Mouse (Mus musculus) layer of hippocampus, adult 2 months (tissue): ENCODE data around the gene Zfp729b. TPM values are rescaled to one million over a fixed set of nuclear protein-coding genes. Genes with fewer than 3 reads are reported as not detected.

ENCODE experiments used
- DNase-seq, 2 experiments: peaks; one replicate each; pipeline ENCODE4 v3.0.0; 2022; ENCODE audit warnings: low spot score in 2 of 2
- H3K27ac ChIP-seq: fragments of 200-600 bp; 2 replicates; pipeline ENCODE4 v1.8.1; 2022
- H3K4me3 ChIP-seq: fragments of 200-600 bp; 2 replicates; pipeline ENCODE4 v1.8.1; 2022; ENCODE audit warnings: mild to moderate bottlenecking
- CTCF ChIP-seq: fragments of 200-600 bp; conservative IDR thresholded peaks from 2 replicates; pipeline ENCODE4 v1.8.1; 2022; ENCODE audit warnings: antibody characterized with exemption, mild to moderate bottlenecking, moderate library complexity
- long read RNA-seq, 2 experiments: library from polyadenylated mRNA; stranded (forward); transcript quantifications; one replicate each; pipeline ENCODE4 v2.0.0; 2021; ENCODE audit warnings: borderline mapping rate in 2 of 2
- total RNA-seq, 2 experiments: library from RNA; stranded (reverse); gene quantifications; 2 replicates each; pipeline ENCODE4 v1.2.3; 2021

Gene Zfp729b
- total RNA-seq, result 10 to 100 TPM in 1 of 2 experiments, 1 to 10 TPM in 1; 9.1 to 10.2 TPM
- long read RNA-seq, experiment 1, full-length matches to known transcripts, result 1 of 4 reads
- long read RNA-seq, experiment 1, partial matches to known transcripts, result 0 of 4 reads
- long read RNA-seq, experiment 1, other reads (novel, unspliced or antisense), result 3 of 4 reads
- long read RNA-seq, experiment 2, full-length matches to known transcripts, result 2 of 8 reads
- long read RNA-seq, experiment 2, partial matches to known transcripts, result 0 of 8 reads
- long read RNA-seq, experiment 2, other reads (novel, unspliced or antisense), result 6 of 8 reads

DNA sequence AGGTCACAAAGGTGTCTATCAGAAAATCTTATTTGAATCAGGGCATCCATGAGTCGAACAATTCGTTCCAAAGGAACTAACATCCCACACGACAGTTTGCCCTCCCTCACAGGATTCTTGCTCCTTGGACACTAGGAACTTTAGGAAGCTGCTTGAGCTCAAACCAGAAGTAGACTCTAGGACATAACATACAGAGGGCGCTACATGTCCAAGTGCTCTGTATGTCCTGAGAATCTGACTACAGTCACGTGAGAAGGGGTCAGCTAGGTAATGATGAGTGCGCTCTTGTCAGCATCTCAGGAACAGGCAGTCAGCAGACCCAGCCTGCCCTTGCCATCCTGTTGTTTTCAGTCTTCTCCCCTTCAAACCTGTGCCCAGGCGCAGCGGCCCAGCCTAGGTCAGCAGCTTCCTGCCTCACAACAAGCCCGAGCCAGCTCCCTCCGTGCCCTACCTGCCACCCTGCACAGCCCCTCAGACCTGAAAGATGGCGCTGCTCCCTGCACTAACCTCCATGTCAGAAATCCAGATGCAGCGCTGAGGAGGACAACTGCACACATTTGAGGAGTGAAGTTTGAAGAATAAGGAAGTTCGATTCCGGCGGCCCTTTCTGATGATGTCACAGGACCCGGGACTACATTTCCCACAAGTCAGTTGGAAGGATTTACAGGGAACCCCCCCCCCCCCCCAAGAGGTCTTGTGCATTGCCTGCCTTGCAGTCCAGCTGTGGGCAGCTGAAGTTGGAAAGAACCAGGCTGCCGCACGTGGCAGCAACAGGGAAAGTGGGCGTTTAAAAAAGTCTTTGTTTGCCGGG lies at the start of gene Zfp729b:
Gene Zfp729b, minus strand, starts transcription at position 642 of the 811 bp plus-strand sequence.
- Histone ChIP-seq H3K27ac (peak within 1 kb of the TSS; percentile 81), H3K4me3 (peak within 1 kb of the TSS; percentile 72)
- peak; percentile 50 for TF ChIP-seq CTCF
- peak; percentile 89 to 91 for DNase-seq

DNA sequence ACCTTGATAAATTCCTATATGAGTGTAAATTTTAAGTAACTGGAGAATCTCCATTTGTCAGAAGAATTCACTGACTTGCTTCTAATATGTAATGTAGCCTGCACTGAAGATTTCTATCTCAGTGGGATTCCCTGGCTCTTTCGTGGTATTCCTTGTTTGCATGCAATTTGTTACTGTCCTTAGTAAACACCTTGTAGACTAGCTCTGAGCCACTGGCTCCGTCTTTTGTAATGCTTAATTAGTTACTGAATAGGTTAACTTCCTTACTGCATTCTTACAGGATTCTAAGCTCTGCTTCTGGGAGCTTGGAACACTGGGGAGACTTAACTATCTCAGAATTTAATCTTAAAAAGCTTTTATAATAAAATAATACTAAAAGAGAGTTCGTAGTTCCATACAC lies 43.0 kb upstream of the Zfp729b start:
- no peak for TF ChIP-seq CTCF
- H3K4me3 ChIP-seq, result no peak overlapping the region
- no peak for DNase-seq
- no peak overlapping the region for H3K27ac ChIP-seq

DNA sequence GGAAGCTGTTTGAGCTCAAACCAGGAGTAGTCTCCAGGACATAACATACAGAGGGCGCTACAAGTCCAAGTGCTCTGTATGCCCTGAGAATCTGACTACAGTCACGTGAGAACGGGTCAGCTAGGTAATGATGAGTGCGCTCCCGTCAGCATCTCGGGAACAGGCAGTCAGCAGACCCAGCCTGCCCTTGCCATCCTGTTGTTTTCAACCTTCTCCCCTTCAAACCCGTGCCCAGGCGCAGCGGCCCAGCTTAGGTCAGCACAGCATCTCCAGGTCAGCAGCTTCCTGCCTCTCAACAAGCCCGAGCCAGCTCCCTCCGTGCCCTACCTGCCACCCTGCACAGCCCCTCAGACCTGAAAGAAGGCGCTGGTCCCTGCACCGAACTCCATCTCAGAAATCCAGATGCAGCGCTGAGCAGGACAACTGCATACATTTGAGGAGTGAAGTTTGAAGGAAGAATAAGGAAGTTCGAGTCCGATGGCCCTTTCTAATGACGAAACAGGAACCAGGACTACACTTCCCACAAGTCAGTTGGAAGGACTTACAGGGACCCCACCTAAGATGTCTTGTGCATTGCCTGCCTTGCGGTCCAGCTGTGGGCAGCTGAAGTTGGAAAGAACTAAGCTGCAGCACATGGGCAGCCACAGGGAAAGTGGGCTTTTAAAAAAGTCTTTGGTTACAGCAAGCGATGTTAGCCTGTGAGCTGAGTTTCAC lies 27.9 kb upstream of the Zfp729b start, which contains the start of the genes Gm49345 and Zfp729a:
Gene Gm49345, minus strand, starts transcription at position 476 of the 714 bp plus-strand sequence.
Gene Zfp729a, minus strand, starts transcription at position 498 of the 714 bp plus-strand sequence.
- H3K27ac ChIP-seq, result peak within 1 kb of the TSS; percentile 73
- peak; percentile 80 to 91 for DNase-seq
- peak within 1 kb of the TSS; percentile 78 for H3K4me3 ChIP-seq
- TF ChIP-seq CTCF, result peak; percentile 55

DNA sequence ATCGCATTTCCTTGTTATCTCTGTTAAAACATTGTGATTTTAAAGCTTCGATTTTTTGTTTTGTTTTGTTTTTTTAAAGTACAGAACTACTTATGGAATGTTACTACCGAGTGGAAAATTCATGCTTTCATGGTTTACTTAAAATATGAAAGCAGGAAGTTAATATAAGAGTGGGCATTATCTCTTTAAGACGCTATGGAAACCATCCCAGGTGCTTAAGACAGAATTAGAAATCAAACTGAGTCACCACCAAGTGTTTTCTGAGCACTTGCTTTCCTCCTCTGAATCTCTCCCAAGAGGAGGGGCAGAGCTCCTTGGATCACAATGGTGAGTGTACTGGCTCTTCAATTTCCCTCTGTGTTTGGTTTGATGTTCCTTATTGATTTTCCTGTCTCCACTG lies 601 bp upstream of the Zfp729b start:
- Histone ChIP-seq H3K27ac (no peak overlapping the region), H3K4me3 (peak overlapping the region; percentile 72; the same call in 1 of the 2 replicates)
- TF ChIP-seq CTCF, result no peak
- DNase-seq, result no peak

DNA sequence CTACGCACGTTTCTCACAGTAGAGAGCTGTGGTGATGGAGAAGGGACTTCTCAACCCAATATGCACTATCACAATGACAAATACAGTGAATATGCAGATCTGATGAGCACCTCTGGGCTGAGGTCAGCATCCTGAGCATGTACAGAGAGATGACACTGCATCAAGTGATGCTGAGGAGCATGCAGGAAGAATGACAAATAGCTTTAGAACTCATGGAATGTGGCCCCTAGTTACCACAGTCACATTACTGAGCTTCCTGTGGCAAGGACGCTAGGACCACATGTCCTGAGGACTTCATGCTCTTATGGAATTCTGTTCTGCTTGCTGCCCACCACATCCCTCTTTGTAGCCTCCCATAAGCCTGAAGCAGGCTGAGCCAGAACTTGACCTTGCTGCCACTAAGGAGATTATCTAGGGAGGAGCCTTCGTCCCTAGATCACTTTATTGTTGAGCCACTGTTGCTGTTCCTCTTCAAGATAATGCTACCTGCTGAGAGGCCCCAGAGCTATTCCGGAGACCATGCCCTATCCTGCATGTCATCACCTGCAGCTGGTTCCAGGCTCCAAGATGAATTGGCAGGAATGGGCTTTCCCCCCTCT lies 36.8 kb downstream of the Zfp729b start:
- no peak for DNase-seq
- no peak for TF ChIP-seq CTCF
- Histone ChIP-seq H3K4me3 (no peak overlapping the region), H3K27ac (no peak overlapping the region)

DNA sequence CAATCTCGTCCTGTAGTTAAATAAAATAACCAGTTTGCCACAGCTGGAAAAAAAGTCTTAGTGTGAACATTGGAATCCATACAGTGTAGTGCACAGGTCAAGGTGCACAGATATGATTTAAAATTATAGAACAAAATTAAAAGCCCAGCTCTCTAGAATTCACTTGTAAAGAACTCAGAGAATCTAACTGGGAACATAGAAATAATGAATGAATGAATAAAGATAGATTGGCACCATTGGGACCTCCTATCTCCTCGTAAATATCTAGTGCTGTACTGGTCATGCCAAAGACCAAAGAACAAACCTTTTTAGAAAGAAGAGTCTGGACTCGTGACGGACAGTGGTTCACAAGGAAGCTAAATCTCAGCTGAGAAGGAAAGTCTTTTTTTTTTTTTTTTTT lies 55.8 kb downstream of the Zfp729b start, which contains the start of gene Zfp748:
Gene Zfp748, minus strand, starts transcription at position 101 of the 400 bp plus-strand sequence.
- TF ChIP-seq CTCF, result no peak
- Histone ChIP-seq H3K4me3 (peak within 1 kb of the TSS; percentile 99), H3K27ac (peak within 1 kb of the TSS; percentile 94)
- DNase-seq, result no peak

DNA sequence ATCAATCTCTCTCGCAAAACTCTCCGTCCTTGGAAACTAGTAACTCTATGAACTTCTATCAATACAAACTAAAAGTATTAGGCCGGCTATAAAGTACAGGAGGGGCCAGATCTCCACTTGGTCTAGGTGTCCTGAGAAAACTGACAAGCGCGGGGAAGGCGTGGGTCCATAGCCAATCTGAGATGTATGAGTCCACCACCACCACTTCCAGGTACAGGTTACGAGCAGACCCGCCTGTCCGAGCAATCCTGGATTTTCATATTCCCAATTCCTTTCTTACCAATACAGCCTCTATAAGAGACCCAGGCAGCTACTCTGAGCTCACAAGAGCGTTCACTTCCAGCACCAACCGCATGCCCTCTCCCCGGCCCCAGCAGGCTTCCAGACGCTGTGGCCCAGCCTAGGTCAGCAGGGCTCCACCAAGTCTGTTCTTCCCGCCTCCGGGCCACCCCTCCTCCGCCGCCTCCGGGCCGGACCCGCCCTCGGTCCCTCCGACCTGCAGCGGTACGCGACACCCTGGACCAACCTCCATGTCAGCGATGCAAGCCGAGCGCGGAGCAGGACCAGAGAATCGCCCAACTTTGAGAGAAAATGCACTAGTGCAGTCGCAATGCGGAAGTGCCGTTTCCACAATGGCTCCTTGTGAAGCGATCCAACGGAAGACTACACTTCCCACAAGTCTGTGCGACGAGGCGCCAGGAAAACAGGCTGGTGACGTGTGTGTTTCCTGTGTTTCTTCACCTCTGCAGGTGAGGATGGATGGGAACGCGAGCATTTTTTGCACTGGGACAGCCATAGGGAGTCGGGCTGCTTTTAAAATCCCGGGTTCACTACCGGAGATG lies 56.8 kb downstream of the Zfp729b start:
- no peak; the same call in 1 of the 2 replicates for TF ChIP-seq CTCF
- peak; percentile 83 to 93 for DNase-seq
- H3K4me3 ChIP-seq, result peak overlapping the region; percentile 99
- H3K27ac ChIP-seq, result peak overlapping the region; percentile 94

DNA sequence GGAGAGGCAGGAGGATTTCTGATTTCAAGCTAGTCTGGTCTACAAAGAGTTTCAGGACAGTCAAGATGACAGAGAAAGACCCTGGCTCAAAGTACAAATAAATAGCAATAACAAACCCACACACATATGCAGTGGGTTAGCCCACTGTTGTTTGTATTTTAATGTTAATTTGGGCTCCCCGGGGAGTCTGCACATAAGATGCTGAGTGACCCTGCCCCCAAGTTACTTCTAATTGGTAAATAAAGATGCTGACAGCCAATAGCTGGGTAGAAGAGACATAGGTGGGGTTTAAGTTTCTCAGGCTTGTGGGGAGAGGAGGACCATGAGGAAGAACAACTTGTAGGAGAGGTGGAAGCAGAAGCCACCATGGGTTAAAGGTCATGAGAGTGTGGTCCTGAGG lies 63.6 kb downstream of the Zfp729b start:
- no peak overlapping the region for H3K4me3 ChIP-seq
- no peak for DNase-seq
- H3K27ac ChIP-seq, result no peak overlapping the region
- TF ChIP-seq CTCF, result no peak

Other genes starting within 250 kb of the Zfp729b start
- gene Gm28044, start 249.2 kb downstream of the Zfp729b start, total RNA-seq, result under 1 TPM; 0.81 to 0.82 TPM
- gene Zfp953, start 249.1 kb downstream of the Zfp729b start, total RNA-seq, result 1 to 10 TPM; 1.0 to 1.2 TPM
- gene Gm28041, start 234.0 kb downstream of the Zfp729b start, total RNA-seq, result under 1 TPM in 1 of 2 experiments, not detected in 1; 0.72 TPM
- gene Zfp456, start 233.9 kb downstream of the Zfp729b start, total RNA-seq, result under 1 TPM; 0.52 to 0.59 TPM
- gene Zfp429, start 209.9 kb downstream of the Zfp729b start, total RNA-seq, result 1 to 10 TPM; 3.5 to 4.0 TPM
- 1 to 10 TPM; 1.8 to 2.8 TPM for gene Zfp459, start 188.3 kb downstream of the Zfp729b start, total RNA-seq
- 10 to 100 TPM; 11.8 TPM for gene Zfp874a, start 158.1 kb downstream of the Zfp729b start, total RNA-seq
- gene Zfp874b, start 125.4 kb downstream of the Zfp729b start, total RNA-seq, result 10 to 100 TPM; 15.1 to 15.7 TPM
- gene Zfp58, start 109.2 kb downstream of the Zfp729b start, total RNA-seq, result 1 to 10 TPM; 9.2 to 9.3 TPM
- 1 to 10 TPM in 1 of 2 experiments, not detected in 1; 1.5 TPM for gene Gm26965, start 83.6 kb downstream of the Zfp729b start, total RNA-seq
- 10 to 100 TPM; 19.8 to 23.4 TPM for gene Zfp87, start 83.5 kb downstream of the Zfp729b start, total RNA-seq
- 10 to 100 TPM in 1 of 2 experiments, 1 to 10 TPM in 1; 8.5 to 10.8 TPM for gene Zfp748, start 55.9 kb downstream of the Zfp729b start, total RNA-seq
- gene Gm49345, start 28.1 kb upstream of the Zfp729b start, total RNA-seq, result 1 to 10 TPM in 1 of 2 experiments, not detected in 1; 1.6 TPM
- gene Zfp729a, start 28.1 kb upstream of the Zfp729b start, total RNA-seq, result 1 to 10 TPM; 9.3 to 9.9 TPM
- gene Zfp738, start 77.4 kb upstream of the Zfp729b start, total RNA-seq, result 10 to 100 TPM; 25.3 to 25.8 TPM
- 10 to 100 TPM; 13.5 to 14.0 TPM for gene Zfp65, start 119.5 kb upstream of the Zfp729b start, total RNA-seq
- 1 to 10 TPM; 6.6 to 7.0 TPM for gene Zfp85, start 145.5 kb upstream of the Zfp729b start, total RNA-seq
- gene Zfp493, start 170.0 kb upstream of the Zfp729b start, total RNA-seq, result 1 to 10 TPM; 2.9 to 5.3 TPM
- 1 to 10 TPM; 8.2 to 9.4 TPM for gene Zfp273, start 204.0 kb upstream of the Zfp729b start, total RNA-seq
- gene Gm10037, start 221.4 kb upstream of the Zfp729b start, total RNA-seq, result 10 to 100 TPM; 10.9 to 14.6 TPM